Mouse (Mus musculus): ENCODE measurements around the gene Mfsd12. TPM values are rescaled to one million over a fixed set of nuclear protein-coding genes. Genes with fewer than 3 reads are reported as not detected.
A peak's percentile ranks its signal among the peaks of the same experiment; 100 is the strongest.

The Mfsd12 gene
- polyA plus RNA-seq, 1 experiment from 2014 or later = 11.3 TPM

DNA sequence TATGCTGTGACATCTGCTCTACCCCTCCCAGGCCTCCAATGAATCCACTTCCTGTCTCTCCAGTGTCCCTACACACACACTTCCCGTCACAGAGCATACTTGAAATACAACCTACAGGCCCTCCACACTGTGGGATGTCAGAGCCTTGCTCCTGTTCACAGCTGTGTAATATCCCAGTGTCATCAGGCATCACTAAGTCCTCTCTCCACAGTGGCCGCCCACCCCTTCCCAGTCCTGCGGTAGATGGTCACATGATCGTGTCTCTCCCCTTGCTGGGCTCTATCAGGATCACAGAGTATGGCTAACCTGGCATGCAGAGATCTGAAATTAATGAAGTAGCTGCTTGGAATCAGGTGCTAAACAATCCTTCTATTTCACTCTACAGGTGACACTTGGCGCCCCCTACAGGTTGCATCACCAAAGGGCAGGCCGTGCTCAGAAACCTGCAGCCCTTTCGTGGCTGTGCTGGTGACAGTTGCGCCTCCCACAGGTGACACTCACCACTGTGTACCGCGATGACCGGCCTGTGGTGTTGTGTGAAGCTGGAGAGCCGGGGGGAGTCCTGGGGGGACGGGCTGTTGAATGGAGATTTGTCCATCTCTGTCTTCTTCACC lies 48.4 kb downstream of the Mfsd12 start:
- no peak overlapping the region for H3K4me2 ChIP-seq (ENCODE audit: low read length)
- H3K9ac ChIP-seq (ENCODE audit: low read depth, low read length) = no peak overlapping the region
- H3K27me3 ChIP-seq (ENCODE audit: insufficient read depth, low read length) = no peaks in the 10 kb centered on the region
- H3K36me3 ChIP-seq (ENCODE audit: insufficient read depth, low read length) = peaks cover 34% of the 10 kb centered on the region
- peaks cover 51% of the 10 kb centered on the region for H3K4me1 ChIP-seq (replicated peaks; ENCODE audit: insufficient read depth, low read length)
- no peaks in the 10 kb centered on the region for H3K9me3 ChIP-seq (replicated peaks; ENCODE audit: low read length)
- peak; percentile 72 for TF ChIP-seq CTCF (IDR thresholded peaks at IDR 0.05; ENCODE audit: low read depth)
- H3K27ac ChIP-seq = no peak overlapping the region
- 60% methylated on average over 13 of the region's 13 CpGs for WGBS
- H3K4me3 ChIP-seq (replicated peaks; ENCODE audit: low read depth, low read length) = no peak overlapping the region
- DNase-seq (ENCODE audit: low spot score) = no peak
- no peak for ATAC-seq (replicated peaks; ENCODE audit: low FRiP score, low read depth)

- no peak overlapping the region for H3K27ac ChIP-seq
- no peak overlapping the region for H3K9ac ChIP-seq (ENCODE audit: low read depth, low read length)
- peaks cover 30% of the 10 kb centered on the region for H3K36me3 ChIP-seq (ENCODE audit: insufficient read depth, low read length)
- H3K4me1 ChIP-seq (replicated peaks; ENCODE audit: insufficient read depth, low read length) = peaks cover 48% of the 10 kb centered on the region
- H3K4me3 ChIP-seq (replicated peaks; ENCODE audit: low read depth, low read length) = no peak overlapping the region
- WGBS = 55% methylated on average over 24 of the region's 24 CpGs
- no peaks in the 10 kb centered on the region for H3K9me3 ChIP-seq (replicated peaks; ENCODE audit: low read length)
- DNase-seq (ENCODE audit: low spot score) = no peak
- no peaks in the 10 kb centered on the region for H3K27me3 ChIP-seq (ENCODE audit: insufficient read depth, low read length)
- TF ChIP-seq CTCF (IDR thresholded peaks at IDR 0.05; ENCODE audit: low read depth) = no peak
- peak overlapping the region; percentile 30; the same call in 1 of the 2 replicates for H3K4me2 ChIP-seq (ENCODE audit: low read length)
- no peak for ATAC-seq (replicated peaks; ENCODE audit: low FRiP score, low read depth)
Measured at GRCm38 (mm10) chr10:81406504-81407440, 49.5 kb downstream of the Mfsd12 start.

GRCm38 (mm10) chr10:81407539-81408423 lies 50.5 kb downstream of the Mfsd12 start:
- H3K9ac ChIP-seq (ENCODE audit: low read depth, low read length) = no peak overlapping the region
- H3K9me3 ChIP-seq (replicated peaks; ENCODE audit: low read length) = no peaks in the 10 kb centered on the region
- H3K4me2 ChIP-seq (ENCODE audit: low read length) = peak overlapping the region; percentile 30; the same call in 1 of the 2 replicates
- H3K27me3 ChIP-seq (ENCODE audit: insufficient read depth, low read length) = no peaks in the 10 kb centered on the region
- peaks cover 48% of the 10 kb centered on the region for H3K4me1 ChIP-seq (replicated peaks; ENCODE audit: insufficient read depth, low read length)
- DNase-seq (ENCODE audit: low spot score) (peak; percentile 79), ATAC-seq (replicated peaks; ENCODE audit: low FRiP score, low read depth) (peak; percentile 16; the same call in 1 of the 2 replicates)
- TF ChIP-seq CTCF (IDR thresholded peaks at IDR 0.05; ENCODE audit: low read depth) = no peak
- H3K27ac ChIP-seq = peak overlapping the region; percentile 69; the same call in 1 of the 2 replicates
- 31% methylated on average over 31 of the region's 31 CpGs for WGBS
- peaks cover 29% of the 10 kb centered on the region for H3K36me3 ChIP-seq (ENCODE audit: insufficient read depth, low read length)
- H3K4me3 ChIP-seq (replicated peaks; ENCODE audit: low read depth, low read length) = no peak overlapping the region

- DNase-seq (ENCODE audit: low spot score) (no peak), ATAC-seq (replicated peaks; ENCODE audit: low FRiP score, low read depth) (no peak)
- Histone ChIP-seq H3K27ac (peak overlapping the region; percentile 69), H3K9ac (ENCODE audit: low read depth, low read length) (no peak overlapping the region), H3K36me3 (ENCODE audit: insufficient read depth, low read length) (peaks cover 27% of the 10 kb centered on the region), H3K9me3 (replicated peaks; ENCODE audit: low read length) (no peaks in the 10 kb centered on the region), H3K4me1 (replicated peaks; ENCODE audit: insufficient read depth, low read length) (peaks cover 43% of the 10 kb centered on the region), H3K4me2 (ENCODE audit: low read length) (no peak overlapping the region), H3K27me3 (ENCODE audit: insufficient read depth, low read length) (no peaks in the 10 kb centered on the region), H3K4me3 (replicated peaks; ENCODE audit: low read depth, low read length) (no peak overlapping the region)
- WGBS = 65% methylated on average over 13 of the region's 13 CpGs
- TF ChIP-seq CTCF (IDR thresholded peaks at IDR 0.05; ENCODE audit: low read depth) = no peak
Measured at GRCm38 (mm10) chr10:81408424-81408729, 51.1 kb downstream of the Mfsd12 start.

GRCm38 (mm10) chr10:81408871-81409291 lies 51.6 kb downstream of the Mfsd12 start:
- DNase-seq (ENCODE audit: low spot score) (peak; percentile 82), ATAC-seq (replicated peaks; ENCODE audit: low FRiP score, low read depth) (peak; percentile 59)
- Histone ChIP-seq H3K27me3 (ENCODE audit: insufficient read depth, low read length) (no peaks in the 10 kb centered on the region), H3K27ac (peak overlapping the region; percentile 69), H3K9ac (ENCODE audit: low read depth, low read length) (no peak overlapping the region), H3K4me2 (ENCODE audit: low read length) (no peak overlapping the region), H3K9me3 (replicated peaks; ENCODE audit: low read length) (no peaks in the 10 kb centered on the region), H3K36me3 (ENCODE audit: insufficient read depth, low read length) (peaks cover 27% of the 10 kb centered on the region), H3K4me3 (replicated peaks; ENCODE audit: low read depth, low read length) (no peak overlapping the region), H3K4me1 (replicated peaks; ENCODE audit: insufficient read depth, low read length) (peaks cover 45% of the 10 kb centered on the region)
- 15% methylated on average over 9 of the region's 9 CpGs for WGBS
- TF ChIP-seq CTCF (IDR thresholded peaks at IDR 0.05; ENCODE audit: low read depth) = peak; percentile 88

DNA sequence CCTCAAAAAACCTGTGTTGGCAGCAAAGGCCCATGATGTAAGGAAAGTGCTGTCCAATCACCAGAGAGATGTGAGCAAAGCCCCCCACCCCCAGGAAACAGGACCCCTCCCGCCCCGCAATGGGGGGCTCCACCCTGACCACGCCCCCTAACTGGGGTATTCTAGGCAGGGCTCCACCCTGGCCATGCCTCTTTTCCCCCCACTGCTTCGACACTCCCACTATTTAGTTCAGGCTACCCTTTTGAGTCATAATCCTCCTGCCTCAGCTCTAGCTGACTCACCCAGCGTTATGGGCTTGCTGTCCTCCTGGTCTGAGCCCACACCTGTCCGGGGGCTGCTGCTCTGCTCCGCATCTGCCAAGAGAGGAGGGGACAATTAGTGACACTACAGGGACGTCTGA lies 52.0 kb downstream of the Mfsd12 start:
- Histone ChIP-seq H3K4me1 (replicated peaks; ENCODE audit: insufficient read depth, low read length) (peaks cover 49% of the 10 kb centered on the region), H3K4me2 (ENCODE audit: low read length) (peak overlapping the region; percentile 7; the same call in 1 of the 2 replicates), H3K27ac (peak overlapping the region; percentile 69), H3K4me3 (replicated peaks; ENCODE audit: low read depth, low read length) (no peak overlapping the region), H3K9me3 (replicated peaks; ENCODE audit: low read length) (no peaks in the 10 kb centered on the region), H3K36me3 (ENCODE audit: insufficient read depth, low read length) (peaks cover 27% of the 10 kb centered on the region), H3K27me3 (ENCODE audit: insufficient read depth, low read length) (no peaks in the 10 kb centered on the region), H3K9ac (ENCODE audit: low read depth, low read length) (no peak overlapping the region)
- ATAC-seq (replicated peaks; ENCODE audit: low FRiP score, low read depth) (no peak), DNase-seq (ENCODE audit: low spot score) (no peak)
- 26% methylated on average over 8 of the region's 8 CpGs for WGBS
- no peak for TF ChIP-seq CTCF (IDR thresholded peaks at IDR 0.05; ENCODE audit: low read depth)

All from kidney, postnatal 0 days (tissue).